Mouse (Mus musculus): Measurements from ENCODE around the gene Atp8a1.

DNA sequence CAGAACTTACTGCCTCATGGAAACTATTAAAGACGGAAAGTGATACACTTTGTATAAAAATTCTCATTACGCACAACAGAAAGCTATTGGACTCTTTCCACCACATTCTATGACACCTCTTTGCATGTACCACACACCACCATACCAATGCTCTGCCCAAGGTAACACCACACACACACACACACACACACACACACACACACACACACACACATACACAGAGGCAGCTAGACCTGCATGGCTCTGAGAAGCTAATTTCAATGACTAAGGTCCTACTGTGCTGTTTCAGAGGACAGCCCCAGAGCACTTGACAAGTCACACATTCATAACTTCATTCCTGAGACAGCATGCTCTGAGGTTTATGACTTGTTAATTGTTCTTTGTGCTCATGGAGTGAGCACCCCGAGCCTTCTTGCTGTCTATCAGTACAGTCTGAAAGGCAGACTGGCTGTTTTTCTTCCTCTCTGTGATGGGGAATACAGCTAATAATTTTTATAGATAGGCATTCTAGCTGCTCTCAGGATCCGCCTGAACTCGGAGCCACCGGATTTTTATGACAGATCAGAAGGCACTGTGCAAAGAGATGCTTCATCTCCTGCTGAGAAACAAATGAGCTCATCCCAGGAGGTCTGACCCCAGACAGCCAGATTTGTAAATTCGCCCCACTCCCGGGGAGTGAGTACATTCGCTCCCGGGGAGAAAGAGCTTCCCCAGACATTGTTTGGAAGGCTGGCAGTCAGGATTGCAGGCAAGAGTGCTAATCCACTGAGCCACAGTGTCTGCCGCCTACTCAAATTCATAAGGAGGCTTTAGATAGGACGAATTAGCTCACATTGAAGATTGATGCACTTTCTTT is 150.3 kb downstream of the Atp8a1 start:
- TF ChIP-seq CTCF (IDR thresholded peaks at IDR 0.05): no peak
- no peak for TF ChIP-seq EP300 (IDR thresholded peaks at IDR 0.05)

Data from lung, postnatal 0 days (tissue).